Mouse (Mus musculus) urinary bladder, adult 18-20 months (tissue): ENCODE results near the gene Foxj3.
"Not testable (repeated sequence)": the region's sequence is repeated elsewhere in the genome, so short reads cannot be mapped to it uniquely, and the experiment has no call there.

ENCODE experiments used
- DNase-seq, 2 experiments: peaks; one replicate each; pipeline ENCODE4 v3.0.0; 2022; ENCODE audit warnings: low spot score in 2 of 2, mixed read lengths in 2 of 2

Foxj3 gene

DNA sequence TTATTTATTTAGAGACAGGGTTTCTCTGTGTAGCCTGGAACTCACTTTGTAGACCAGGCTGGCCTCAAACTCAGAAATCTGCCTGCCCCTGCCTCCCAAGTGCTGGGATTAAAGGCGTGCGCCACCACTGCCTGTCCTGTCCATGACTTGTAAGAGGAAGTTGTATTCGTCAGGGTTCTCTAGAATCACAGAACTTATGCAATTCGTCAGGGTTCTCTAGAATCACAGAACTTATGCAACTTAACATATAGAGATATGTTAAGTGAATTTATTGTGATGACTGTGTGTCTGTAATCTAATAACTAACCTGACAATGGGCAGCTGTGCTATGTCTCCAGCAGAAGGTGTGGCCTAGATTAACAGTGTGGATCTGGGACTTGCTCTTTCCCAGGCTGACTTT, at the start of gene Foxj3:
Gene Foxj3 (plus strand): TSS at position 390 of the 400 bp plus-strand sequence.
- not testable (repeated sequence) for DNase-seq

- DNase-seq: no peak
These were observed 47.1 kb upstream of the Foxj3 start for GRCm38 (mm10) chr4:119489666-119490065.

- no peak for DNase-seq
These were observed 46.0 kb upstream of the Foxj3 start for GRCm38 (mm10) chr4:119490806-119491205.

DNA sequence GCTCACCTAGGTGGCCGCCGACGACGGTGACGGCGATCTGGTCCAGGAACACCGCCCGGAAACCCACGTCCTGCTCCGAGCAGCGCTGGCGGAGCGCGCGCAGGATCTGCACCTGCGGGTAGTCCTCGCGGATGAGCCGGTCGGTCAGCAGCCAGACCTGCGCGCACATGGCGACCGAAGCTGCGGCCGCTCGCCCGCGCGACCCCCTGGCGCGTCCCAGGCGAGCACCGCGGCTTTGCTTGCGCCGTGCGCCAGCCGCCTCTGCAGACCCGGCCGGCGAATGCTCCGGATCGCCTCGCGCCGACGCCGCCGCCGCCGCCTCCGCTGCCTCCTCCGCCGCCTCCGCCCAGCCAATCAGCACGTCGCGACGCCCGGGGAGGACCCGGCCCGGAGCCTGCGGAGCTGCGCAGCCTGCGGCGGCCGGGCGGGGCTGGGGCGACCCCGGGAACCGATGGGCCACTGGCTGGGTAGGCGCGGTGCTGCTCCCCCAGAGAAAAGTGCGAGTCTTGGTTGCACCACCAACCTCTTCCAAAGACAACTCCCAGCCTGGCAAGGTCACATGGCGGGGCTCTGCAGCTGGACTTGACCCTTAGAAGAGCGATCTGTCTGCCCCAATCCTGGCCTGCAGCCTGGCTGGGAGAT, 44.4 kb upstream of the Foxj3 start, which contains the start of gene Rimkla:
Gene Rimkla (minus strand): TSS at position 338 of the 642 bp plus-strand sequence.
- DNase-seq: peak; percentile 25 to 43

- no peak for DNase-seq
These were observed 43.9 kb upstream of the Foxj3 start for GRCm38 (mm10) chr4:119492933-119493327.

DNA sequence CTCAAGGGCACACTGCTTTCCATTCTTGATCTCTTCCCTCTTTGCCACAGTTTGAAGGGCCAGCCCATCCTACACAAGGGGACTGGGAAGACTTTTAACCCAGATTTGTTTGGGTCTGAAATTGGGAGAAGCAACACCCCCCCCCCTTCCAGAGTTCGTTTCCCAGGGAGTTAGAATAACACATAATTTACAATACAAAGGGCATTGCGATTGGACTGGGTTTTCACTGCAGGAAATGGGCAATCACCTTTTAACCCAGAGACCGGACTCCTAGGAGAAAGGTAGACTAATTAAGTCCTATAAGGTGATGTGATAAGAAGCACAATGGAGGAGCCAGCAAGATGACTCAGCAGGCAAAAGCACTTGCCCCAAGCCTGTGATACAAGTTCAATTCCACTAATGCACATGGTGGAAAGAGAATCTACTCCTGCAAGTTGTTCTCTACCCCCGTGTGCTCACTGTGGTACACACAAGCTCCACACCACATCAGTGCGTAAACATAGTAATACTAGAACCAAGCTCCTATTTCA, 38.4 kb upstream of the Foxj3 start:
- no peak for DNase-seq

- no peak for DNase-seq
These were observed 25.2 kb upstream of the Foxj3 start for GRCm38 (mm10) chr4:119511591-119511990.

GRCm38 (mm10) chr4:119512731-119513141, 24.1 kb upstream of the Foxj3 start:
- no peak for DNase-seq

DNA sequence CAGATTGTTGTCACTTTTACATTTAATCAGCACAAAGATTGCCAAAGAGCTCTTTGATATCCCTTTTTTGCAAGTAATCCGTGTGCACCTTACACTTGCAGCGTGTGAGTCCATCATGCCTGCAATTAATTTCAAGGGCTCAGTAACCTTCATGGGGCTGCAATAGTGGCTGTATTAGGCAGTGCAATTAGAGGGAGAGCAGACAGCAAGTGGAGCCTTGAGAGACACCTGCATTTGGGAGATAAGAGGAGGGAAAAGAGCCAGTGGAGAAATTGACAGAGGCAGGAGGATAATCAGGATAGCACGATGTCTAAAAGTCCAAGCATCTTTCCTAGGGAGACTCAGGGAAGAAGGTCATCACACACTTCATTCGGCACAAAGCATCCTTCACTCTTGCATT, 13.2 kb upstream of the Foxj3 start:
- DNase-seq: no peak

DNA sequence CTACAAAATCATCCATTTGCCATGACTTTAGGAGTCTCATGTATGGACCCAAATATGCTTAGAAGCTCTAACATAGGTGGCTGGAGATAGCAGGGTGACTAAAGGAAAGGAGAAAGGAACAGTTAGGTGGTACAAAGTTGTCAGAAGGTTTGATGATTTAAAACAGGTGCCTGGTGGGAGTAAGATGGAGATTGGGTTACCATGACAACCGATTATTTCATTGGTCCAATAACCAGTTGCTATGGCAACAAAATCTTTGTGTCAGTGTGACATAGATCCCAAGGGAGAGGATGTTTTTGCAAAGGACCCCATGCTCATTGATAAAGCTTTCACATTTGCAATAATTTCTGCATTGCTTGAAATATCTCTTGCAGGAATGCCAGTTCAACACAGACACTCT, 12.8 kb upstream of the Foxj3 start:
- no peak for DNase-seq

- no peak for DNase-seq
These were observed 12.3 kb upstream of the Foxj3 start for GRCm38 (mm10) chr4:119524466-119524865.

DNA sequence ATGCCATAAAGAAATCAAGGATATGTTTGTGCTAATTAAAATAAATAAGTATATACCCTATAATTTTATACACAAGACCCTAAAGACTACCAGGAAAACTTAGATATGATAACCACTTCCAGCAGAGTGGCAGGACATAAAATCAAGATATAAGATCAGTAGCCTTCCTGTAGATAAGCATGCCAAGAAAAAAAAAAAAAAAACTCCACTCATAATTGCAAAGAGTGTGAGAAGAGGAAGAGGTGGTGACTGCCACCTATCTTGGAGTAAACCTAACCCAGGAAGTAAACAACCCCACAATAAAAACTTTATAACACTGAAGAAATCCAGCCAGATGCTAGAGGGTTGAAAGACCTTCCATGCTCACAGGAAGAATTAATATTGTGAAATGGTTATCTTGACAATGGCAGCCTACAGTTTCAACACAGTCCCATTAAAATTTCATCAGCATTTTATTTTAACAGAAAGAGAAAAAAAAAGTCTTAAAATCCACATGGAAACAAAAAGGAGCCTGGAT, 10.4 kb upstream of the Foxj3 start:
- DNase-seq: no peak

DNA sequence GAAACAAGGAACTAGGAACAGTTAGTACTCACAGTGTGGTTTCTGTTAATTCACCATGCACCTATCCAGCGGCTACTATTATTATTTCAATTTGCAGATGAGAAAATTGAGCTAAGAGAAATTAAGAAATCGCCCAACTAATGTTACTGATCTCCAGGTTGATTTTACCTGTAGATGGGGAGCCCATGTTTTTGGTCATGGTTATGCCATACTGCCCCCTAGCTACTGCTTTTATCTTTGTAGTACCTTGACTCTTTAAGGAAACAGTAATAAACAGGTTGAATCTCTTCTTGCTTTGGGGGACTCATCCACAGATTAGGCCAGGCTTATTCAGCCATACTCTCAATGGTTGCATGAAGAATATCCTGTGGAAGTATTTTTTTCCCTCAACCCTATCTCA, 5.0 kb upstream of the Foxj3 start:
- no peak for DNase-seq

- DNase-seq: no peak
These were observed 1.7 kb upstream of the Foxj3 start for GRCm38 (mm10) chr4:119535103-119535502.

DNA sequence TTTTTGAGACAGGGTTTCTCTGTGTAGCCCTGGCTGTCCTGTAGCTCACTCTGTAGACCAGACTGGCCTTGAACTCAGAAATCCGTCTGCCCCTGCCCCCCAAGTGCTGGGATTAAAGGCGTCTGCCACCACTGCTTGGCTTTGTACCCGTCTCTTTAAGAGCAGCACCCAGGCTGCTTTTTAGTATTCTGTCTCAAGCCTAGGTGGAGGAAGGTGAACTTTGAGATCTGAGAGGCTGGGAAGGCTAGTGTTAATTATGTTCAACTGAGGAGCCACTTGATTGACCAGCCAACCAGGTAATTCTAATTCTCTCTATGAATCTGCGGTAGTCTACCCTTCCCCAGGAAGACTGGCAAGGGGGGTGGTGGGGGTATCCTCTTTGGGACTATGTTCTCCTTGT, 632 bp downstream of the Foxj3 start:
- DNase-seq: no peak

GRCm38 (mm10) chr4:119539031-119539824, 2.4 kb downstream of the Foxj3 start, which contains the start of gene Frg2f1:
Frg2f1 (minus strand) TSS chr4:119539529.
- DNase-seq: peak; percentile 90 to 96

- peak; percentile 9 to 29 for DNase-seq
These were observed 3.2 kb downstream of the Foxj3 start for GRCm38 (mm10) chr4:119539836-119540532.

DNA sequence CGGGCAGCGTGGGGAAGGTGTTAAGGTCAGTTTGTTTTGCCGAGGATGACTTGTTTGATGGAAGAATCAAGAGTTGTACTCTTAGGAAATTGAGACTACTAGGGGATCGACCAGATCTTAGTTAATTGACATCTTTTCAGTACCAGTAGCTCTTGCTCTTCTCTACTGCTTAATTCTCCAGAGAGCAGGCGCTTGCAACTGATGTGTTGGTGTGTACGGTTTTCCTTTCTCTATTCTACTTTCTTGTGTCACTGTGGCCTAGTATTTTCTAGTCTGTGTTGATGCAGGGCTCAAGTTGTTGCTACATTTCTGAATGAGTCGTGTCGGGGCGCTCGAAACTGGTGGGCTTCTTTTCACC, 3.7 kb downstream of the Foxj3 start:
- no peak for DNase-seq

- no peak for DNase-seq
These were observed 14.1 kb downstream of the Foxj3 start for GRCm38 (mm10) chr4:119550864-119551263.

DNA sequence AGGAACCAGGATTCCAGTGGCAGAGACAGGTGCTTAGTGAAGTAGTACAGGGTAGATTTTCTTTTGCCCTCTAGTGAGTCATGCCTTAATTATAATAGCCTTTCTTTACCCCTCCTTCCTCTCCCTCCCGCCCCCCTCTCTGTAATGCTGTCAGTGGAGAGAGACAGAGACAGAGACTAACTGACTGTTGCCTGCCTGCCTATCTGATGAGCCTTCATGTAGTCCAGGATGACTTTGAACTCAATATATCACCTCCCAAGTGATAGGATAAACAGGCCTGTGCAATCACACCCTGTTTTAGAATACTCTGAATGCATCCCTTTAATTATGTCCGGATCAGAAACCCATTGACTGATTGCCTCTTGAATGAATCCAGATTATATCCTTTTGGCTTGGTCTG, 18.7 kb downstream of the Foxj3 start:
- DNase-seq: no peak

- DNase-seq: no peak
These were observed 26.3 kb downstream of the Foxj3 start for GRCm38 (mm10) chr4:119563136-119563535.

DNA sequence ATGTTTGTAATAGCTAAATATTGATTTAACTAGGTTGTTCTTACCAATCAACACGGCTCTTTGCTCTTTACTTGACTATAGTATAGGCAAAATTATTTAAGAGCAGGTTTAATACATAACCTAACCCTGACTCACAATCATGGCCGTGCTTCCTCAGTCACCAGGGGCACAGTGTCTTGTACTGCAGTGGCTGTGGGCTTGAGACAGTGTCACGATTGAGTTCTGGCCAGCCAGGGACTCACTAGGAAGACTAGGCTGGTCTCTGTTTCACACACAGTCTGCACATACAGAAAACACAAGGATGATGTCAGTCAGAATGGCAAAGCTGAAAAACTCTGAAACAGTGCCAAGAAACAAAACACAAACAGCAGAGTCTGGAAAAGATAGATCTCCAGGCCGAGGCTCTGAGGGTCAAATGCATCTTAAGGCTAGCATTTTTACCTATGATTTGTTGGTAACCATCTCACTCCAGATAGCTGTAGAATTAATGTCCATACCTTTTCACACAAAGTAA, 29.6 kb downstream of the Foxj3 start:
- DNase-seq: no peak
